Mouse (Mus musculus): Measurements from ENCODE around the gene Tead1. TPM values are rescaled to one million over a fixed set of nuclear protein-coding genes. Genes with fewer than 3 reads are reported as not detected.

The Tead1 gene
- polyA plus RNA-seq, 2 experiments from 2014 or later, result 0.60 TPM; not detected in 1

- ATAC-seq, result no peak
Measured at GRCm38 (mm10) chr7:112823621-112824020, 144.5 kb downstream of the Tead1 start.

GRCm38 (mm10) chr7:112825339-112825781 is 146.2 kb downstream of the Tead1 start:
- no peak for ATAC-seq

- ATAC-seq, result no peak
Measured at GRCm38 (mm10) chr7:112826114-112826911, 147.2 kb downstream of the Tead1 start.

GRCm38 (mm10) chr7:112828016-112828695 is 149.0 kb downstream of the Tead1 start:
- no peak for ATAC-seq

- ATAC-seq, result no peak
Measured at GRCm38 (mm10) chr7:112828696-112829022, 149.5 kb downstream of the Tead1 start.

- ATAC-seq, result no peak
Measured at GRCm38 (mm10) chr7:112830946-112831345, 151.8 kb downstream of the Tead1 start.

GRCm38 (mm10) chr7:112831446-112831845 is 152.3 kb downstream of the Tead1 start:
- no peak for ATAC-seq

GRCm38 (mm10) chr7:112833132-112833531 is 154.0 kb downstream of the Tead1 start:
- no peak for ATAC-seq

- no peak for ATAC-seq
Measured at GRCm38 (mm10) chr7:112836076-112836475, 157.0 kb downstream of the Tead1 start.

- no peak for ATAC-seq
Measured at GRCm38 (mm10) chr7:112838131-112838530, 159.0 kb downstream of the Tead1 start.

GRCm38 (mm10) chr7:112840351-112840750 is 161.2 kb downstream of the Tead1 start:
- no peak for ATAC-seq

- ATAC-seq, result no peak
Measured at GRCm38 (mm10) chr7:112840890-112841289, 161.8 kb downstream of the Tead1 start.

- ATAC-seq, result no peak
Measured at GRCm38 (mm10) chr7:112841484-112841883, 162.4 kb downstream of the Tead1 start.

- ATAC-seq, result no peak
Measured at GRCm38 (mm10) chr7:112841886-112842285, 162.8 kb downstream of the Tead1 start.

- no peak for ATAC-seq
Measured at GRCm38 (mm10) chr7:112851281-112851744, 172.2 kb downstream of the Tead1 start.

- ATAC-seq, result no peak
Measured at GRCm38 (mm10) chr7:112852149-112852839, 173.2 kb downstream of the Tead1 start.

- ATAC-seq, result no peak
Measured at GRCm38 (mm10) chr7:112853857-112854256, 174.7 kb downstream of the Tead1 start.

GRCm38 (mm10) chr7:112854516-112854915 is 175.4 kb downstream of the Tead1 start:
- ATAC-seq, result no peak

GRCm38 (mm10) chr7:112855419-112855818 is 176.3 kb downstream of the Tead1 start:
- no peak for ATAC-seq

GRCm38 (mm10) chr7:112856121-112856571 is 177.0 kb downstream of the Tead1 start:
- no peak for ATAC-seq

- ATAC-seq, result no peak
Measured at GRCm38 (mm10) chr7:112856583-112856982, 177.5 kb downstream of the Tead1 start.

GRCm38 (mm10) chr7:112859887-112860286 is 180.8 kb downstream of the Tead1 start:
- no peak for ATAC-seq

- no peak for ATAC-seq
Measured at GRCm38 (mm10) chr7:112862086-112862485, 183.0 kb downstream of the Tead1 start.

All from activated CD4-positive, CD25-positive, alpha-beta regulatory T cell, adult 4 months (primary cell).